Mouse (Mus musculus): Measurements from ENCODE around the gene Rimbp3.
A peak's percentile ranks its signal among the peaks of the same experiment; 100 is the strongest.

- TF ChIP-seq CTCF (IDR thresholded peaks at IDR 0.05; ENCODE audit: insufficient read depth, low read depth, low read length) (peak; percentile 91), POLR2A (IDR thresholded peaks at IDR 0.05; ENCODE audit: insufficient read depth, low read depth, low read length) (no peak)
Observed at GRCm38 (mm10) chr16:17208389-17209361, at the start of gene Rimbp3.
